Mouse (Mus musculus) spleen, adult 10 weeks (tissue): ENCODE measurements around the gene Nt5c1b. TPM values are rescaled to one million over a fixed set of nuclear protein-coding genes. Genes with fewer than 3 reads are reported as not detected.

ENCODE experiments used
- polyA plus RNA-seq: library from polyadenylated mRNA; stranded (reverse); fragments of 350-450 nt; fragmentation: Illumina TruSeq; extraction: RNeasy Lipid Tissue Mini Kit (QIAGEN cat#74804); gene quantifications from one replicate; pipeline ENCODE4 v1.2.3, GENCODE M21; 2015; ENCODE audit warnings: low replicate concordance; ENCODE audit not compliant: insufficient read depth

Gene Nt5c1b
- polyA plus RNA-seq: not detected

DNA sequence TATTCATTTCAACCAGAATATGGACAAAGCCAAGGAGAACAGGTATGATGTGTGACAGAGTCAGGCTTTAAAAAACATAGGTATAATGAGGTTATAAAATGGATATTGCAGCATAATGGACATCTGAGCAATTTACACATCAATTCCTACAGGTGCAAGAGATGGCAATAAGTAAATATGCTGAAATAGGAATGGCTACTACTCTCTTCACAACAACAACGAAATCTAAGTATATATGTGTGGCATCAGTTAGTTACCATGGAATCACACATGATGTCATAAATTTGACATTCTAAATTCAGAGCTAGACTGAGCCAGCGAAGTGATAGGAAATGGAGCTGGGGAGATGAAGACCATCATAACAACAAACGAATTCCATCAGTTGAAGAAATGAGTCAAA is at the start of gene Nt5c1b:
TSS of gene Nt5c1b (plus strand) at position 301 of the 400 bp plus-strand sequence.

GRCm38 (mm10) chr12:10390671-10391441 is 21.1 kb downstream of the Nt5c1b start, which contains the start of gene Rdh14:
Gene Rdh14 (plus strand): TSS chr12:10390772.

Other genes starting within 250 kb of the Nt5c1b start
- gene Rdh14, start 20.8 kb downstream of the Nt5c1b start, polyA plus RNA-seq: 27.5 TPM